Mouse (Mus musculus) kidney, adult 10 weeks (tissue): Measurements from ENCODE around the gene Pmpca. TPM values are rescaled to one million over a fixed set of nuclear protein-coding genes. Genes with fewer than 3 reads are reported as not detected.

Experiments
- polyA plus RNA-seq: library from polyadenylated mRNA; stranded (reverse); fragments of 350-450 nt; fragmentation: Illumina TruSeq; extraction: RNeasy Lipid Tissue Mini Kit (QIAGEN cat#74804); gene quantifications from one replicate; pipeline ENCODE4 v1.2.3, GENCODE M21; 2014; ENCODE audit warnings: low read depth, low replicate concordance

Gene Pmpca
- polyA plus RNA-seq = 136 TPM

DNA sequence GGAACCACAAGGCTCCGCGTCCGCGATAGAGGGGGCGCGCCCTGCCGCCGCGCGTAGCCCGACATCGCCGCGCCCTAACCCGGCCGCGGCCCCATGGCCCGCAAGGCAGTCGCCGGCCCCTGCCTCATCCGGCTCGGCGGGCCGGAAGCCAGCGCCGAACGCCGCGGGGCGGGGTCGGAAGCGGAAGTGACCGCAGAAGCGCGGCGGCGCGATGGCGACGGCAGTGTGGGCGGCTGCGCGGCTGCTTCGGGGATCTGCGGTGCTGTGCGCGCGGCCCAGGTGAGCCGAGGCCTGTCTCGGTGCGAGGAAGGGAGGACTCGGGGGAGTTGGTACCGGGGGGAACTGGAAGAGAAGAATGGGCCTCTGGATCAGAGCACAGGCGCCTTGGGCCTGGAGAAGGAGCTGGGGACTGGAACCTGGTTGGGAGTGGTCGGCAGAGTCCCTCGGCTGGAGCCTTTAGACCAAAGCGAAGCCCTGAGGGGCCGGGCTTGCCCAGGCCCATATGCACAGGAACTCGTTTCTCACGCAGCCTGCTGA lies at the start of gene Pmpca, which contains the start of gene Entr1:
TSS of gene Pmpca (plus strand) at position 186 of the 537 bp plus-strand sequence.
TSS of gene Entr1 (minus strand) at position 163 of the 537 bp plus-strand sequence.

DNA sequence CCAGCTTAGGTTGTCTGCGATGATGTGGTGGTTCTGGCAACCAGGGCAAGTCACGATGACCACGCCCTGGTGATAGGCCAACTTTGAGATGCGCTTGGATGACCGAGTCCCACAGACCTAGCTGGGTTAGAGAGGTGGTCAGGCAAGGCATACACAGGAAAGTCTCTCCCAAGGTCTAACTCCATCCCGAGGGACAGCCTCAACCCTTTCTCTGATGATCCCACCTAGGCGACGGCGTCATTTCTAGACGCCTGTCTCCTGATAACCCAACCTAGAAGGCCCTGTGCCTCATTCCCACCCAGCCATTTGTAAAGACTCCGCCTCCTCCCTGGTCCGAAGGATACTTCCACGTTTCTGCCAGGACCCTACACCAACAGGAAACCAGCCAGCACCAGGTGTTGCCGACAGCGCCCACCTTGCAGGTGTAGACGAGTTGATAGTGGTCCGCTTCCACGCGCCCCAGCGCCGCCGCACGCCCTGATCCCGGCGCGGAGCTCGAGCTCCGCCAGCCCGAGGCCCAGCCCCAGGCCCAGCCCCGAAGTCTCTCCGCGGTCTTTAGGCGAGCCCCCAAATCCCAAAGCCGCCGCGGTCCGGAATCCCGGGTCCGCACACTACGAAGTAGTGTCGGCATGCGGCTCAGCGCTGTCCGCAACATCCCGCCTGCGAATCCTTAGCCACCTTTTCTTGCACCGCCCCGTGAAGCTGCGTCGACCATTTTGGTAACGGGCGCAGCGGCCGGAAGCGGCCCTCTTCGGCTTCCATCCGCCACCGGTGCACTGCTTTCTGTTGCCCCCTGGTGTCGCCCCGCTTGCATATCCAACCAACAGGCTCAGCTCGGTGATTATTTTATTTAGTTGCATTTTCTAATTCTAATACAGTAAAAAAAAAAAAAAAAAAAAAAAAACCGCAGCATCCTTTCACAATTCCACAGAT lies 37.5 kb upstream of the Pmpca start, which contains the start of gene Dnlz:
TSS of gene Dnlz (minus strand) at position 753 of the 933 bp plus-strand sequence.

DNA sequence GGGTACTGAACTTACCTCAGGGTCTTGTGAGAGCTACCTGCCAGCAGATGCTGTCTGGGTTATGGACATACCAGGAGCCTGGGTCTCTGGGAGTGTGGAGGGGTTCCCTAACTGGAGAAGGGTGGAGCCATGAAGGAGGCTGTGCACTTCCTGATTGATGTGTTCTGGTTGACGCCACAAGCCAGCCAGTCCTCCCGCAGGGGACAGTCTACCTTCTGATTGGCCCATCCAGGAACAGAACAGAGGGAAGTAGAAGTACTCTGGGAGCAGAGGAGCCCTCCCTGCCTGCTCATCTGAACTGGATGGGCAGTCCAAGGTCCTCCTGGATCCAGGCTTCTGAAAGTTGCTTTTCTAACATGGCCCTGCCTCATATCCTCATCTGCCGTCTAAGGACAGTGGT lies 28.4 kb upstream of the Pmpca start, which contains the start of gene Card9:
TSS of gene Card9 (minus strand) at position 147 of the 400 bp plus-strand sequence.

DNA sequence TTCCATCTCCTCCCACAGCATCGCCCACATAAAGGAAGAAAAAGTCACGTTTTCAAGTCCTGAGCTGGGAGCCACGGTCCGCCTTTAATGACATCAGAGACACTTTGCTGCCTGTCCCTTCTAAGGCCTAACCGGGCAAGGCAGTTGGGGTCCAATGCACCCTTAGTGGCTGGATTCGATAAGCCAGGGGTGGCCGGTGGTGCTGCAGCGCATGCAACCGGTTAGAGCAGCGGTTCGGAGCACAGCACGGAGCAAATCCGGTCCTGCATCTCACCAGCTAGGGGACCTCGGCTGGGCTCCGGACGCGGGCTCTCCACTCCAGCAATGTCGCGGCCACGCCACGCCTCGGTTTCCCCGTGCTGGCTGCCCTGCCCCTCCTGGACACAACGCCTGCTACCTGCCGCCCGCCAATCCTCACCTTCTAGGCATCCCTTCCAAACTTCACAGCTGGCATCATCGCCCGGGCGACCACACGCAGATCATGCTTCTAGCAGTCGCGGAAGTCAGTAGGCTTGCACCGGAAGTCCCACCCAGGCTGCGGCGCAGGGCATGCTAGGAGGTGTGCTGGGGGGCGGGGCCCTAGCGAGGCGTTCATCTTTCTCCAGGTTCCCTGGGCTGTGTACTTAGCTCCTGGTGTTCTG lies 8.9 kb upstream of the Pmpca start, which contains the start of gene Snapc4:
TSS of gene Snapc4 (minus strand) at position 523 of the 641 bp plus-strand sequence.

DNA sequence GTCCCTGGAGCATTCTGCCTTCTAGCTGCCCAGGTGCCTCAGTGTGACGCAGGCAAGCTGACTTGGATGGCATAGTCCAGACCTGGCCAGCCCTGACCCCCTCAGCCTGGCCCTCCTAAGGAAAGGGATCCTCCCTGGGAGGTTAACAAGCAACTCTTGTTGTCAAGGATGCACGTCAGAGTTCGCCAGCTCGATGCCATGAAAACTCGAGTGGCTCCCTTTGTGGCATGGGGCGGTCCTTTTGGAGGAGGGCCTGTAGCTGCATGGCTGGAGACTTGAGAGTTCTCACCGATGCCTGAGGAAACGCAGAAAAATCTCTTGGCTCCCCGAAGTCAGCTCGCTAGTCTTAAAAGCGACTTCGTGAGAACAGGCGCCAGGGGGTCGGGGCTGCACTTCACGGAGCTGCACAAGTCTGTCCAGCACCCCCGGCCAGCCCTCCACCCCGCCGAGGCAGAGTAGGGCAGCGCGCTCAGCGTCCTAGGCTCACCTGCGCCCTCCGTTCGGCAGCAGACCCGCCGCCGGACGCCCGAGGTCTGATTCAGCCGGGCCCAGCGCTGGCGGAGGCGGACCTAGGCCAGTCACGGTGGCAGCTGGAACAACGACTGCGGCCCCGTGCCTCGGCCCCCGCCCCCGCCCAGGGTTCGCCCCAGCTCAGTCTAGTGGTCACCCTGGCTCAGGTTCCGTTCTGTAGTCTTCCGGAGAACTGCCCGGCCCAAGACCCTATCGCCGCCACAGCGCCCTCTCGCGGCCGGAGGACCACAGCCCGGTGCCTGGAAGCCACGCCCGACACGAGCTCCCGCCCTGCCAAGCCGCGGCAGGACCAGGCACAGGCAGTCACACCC lies 19.6 kb downstream of the Pmpca start, which contains the start of gene Inpp5e:
TSS of gene Inpp5e (minus strand) at position 689 of the 842 bp plus-strand sequence.

DNA sequence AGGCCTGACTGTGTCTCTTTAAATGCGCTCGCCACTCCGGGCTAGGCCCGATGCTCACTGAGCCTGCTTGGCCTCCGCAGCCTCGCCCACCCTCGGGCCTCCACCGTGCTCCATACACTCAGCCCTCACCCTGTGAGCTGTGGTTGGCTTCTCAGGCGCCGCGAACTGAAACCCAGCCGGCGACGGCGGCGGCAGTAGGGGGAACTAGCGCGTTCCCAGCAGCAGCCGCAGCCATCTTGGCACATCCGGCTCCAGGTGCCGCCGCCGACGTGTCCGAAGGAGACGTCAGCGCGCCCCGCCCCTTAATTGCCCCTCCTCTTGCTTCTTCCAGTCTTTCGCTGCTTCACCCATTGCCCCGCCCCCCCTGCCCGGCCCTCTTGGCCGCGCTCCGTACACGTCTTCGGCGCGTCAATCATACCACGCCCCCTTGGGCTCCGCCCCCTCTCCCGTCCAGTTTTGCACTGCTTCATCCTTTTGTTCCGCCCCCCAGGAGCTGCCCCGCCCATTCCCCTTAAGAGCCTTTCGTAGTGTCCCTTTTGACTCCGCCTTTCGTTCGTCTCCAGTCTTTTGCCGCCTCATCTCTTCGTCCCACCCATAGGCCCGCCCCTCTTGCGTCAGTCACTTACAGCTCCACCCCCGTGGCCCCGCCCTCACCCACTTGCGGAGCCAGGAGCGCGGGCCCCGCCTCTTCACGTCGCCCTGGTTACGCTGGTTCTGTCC lies 56.0 kb downstream of the Pmpca start, which contains the start of gene Sec16a:
TSS of gene Sec16a (minus strand) at position 271 of the 720 bp plus-strand sequence.

Other genes starting within 250 kb of the Pmpca start
- gene Lhx3, start 181.1 kb upstream of the Pmpca start, polyA plus RNA-seq = not detected
- gene Qsox2, start 151.8 kb upstream of the Pmpca start, polyA plus RNA-seq = 10.4 TPM
- not detected for gene Ccdc187, start 94.8 kb upstream of the Pmpca start, polyA plus RNA-seq
- gene Gpsm1, start 73.8 kb upstream of the Pmpca start, polyA plus RNA-seq = 0.65 TPM
- gene Dnlz, start 37.2 kb upstream of the Pmpca start, polyA plus RNA-seq = 1.3 TPM
- gene Card9, start 28.4 kb upstream of the Pmpca start, polyA plus RNA-seq = not detected
- 3.8 TPM for gene Snapc4, start 8.7 kb upstream of the Pmpca start, polyA plus RNA-seq
- gene Entr1, start within 50 bp of the Pmpca start, polyA plus RNA-seq = 34.3 TPM
- gene Inpp5e, start 19.9 kb downstream of the Pmpca start, polyA plus RNA-seq = 10.9 TPM
- gene Sec16a, start 55.9 kb downstream of the Pmpca start, polyA plus RNA-seq = 44.5 TPM
- gene Notch1, start 127.3 kb downstream of the Pmpca start, polyA plus RNA-seq = 1.1 TPM
- gene Egfl7, start 190.7 kb downstream of the Pmpca start, polyA plus RNA-seq = 6.6 TPM
- not detected for gene Gm20532, start 197.3 kb downstream of the Pmpca start, polyA plus RNA-seq
- 2.1 TPM for gene Agpat2, start 215.1 kb downstream of the Pmpca start, polyA plus RNA-seq
- not detected for gene Fam69b, start 239.1 kb downstream of the Pmpca start, polyA plus RNA-seq